Mouse (Mus musculus) cerebellum, adult 2 months (tissue): Measurements from ENCODE around the gene Dtd1.

ENCODE experiments used
- CTCF ChIP-seq: fragments of 200-500 bp; IDR thresholded peaks from 2 replicates; pipeline ENCODE4 v1.5.1; 2011; ENCODE audit warnings: low read depth, mild to moderate bottlenecking, control low read depth, low read length, moderate library complexity, borderline replicate concordance; ENCODE audit not compliant: insufficient read depth
- POLR2A ChIP-seq: fragments of 200-500 bp; IDR thresholded peaks from 2 replicates; pipeline ENCODE4 v1.6.1; 2011; ENCODE audit warnings: low read length, control low read depth, borderline replicate concordance; ENCODE audit not compliant: insufficient read depth

DNA sequence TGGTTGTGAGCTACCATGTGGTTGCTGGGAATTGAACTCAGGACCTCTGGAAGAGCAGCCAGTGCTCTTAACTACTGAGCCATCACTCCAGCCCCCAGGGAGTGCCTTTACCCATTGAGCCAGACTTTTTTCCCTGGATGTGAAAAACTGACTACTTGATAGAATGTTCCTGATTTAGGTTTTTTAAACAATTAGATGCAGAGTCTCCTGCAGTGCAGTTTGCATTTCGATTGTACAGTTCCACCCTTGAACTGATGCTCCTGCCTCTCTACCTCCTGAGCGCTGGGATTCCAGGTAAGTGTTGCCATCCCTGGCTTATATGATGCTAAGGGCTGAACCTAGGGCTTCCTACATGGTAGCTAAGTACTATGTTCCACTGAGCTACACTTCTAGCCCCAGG lies 1.7 kb upstream of the Dtd1 start:
- TF ChIP-seq POLR2A (no peak), CTCF (no peak)
